Mouse (Mus musculus) hindlimb bud, embryonic 11.5 days (tissue): Measurements from ENCODE around the gene Ppp4r4.
"Not testable (repeated sequence)": the region's sequence is repeated elsewhere in the genome, so short reads cannot be mapped to it uniquely, and the experiment has no call there.

ENCODE experiments used
- DNase-seq: peaks from one replicate; pipeline ENCODE4 v3.0.0-alpha.2; 2012; ENCODE audit warnings: low read depth, low spot score; ENCODE audit errors: extremely low spot score

The Ppp4r4 gene

DNA sequence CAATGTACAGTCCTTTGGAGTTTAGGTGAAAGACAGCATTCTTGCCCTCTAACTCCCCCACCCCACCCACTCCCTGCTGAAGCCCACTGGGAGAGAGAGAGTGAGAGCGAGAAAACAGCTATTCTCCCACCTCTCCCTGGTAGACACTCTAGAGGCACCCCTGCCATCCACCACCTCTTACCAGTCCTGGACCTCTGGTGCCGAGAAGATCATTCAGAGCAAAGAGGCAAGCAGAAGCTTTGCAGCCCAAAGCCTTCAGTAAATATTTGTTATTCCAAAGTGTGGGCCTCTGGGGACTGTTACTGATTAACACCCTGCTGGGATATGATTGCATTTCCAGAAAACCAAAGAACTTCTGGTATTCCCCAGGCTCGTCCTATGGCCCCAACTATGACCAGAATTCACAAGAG is 99.1 kb downstream of the Ppp4r4 start, which contains the start of gene Serpina10:
Gene Serpina10 (minus strand): TSS at position 242 of the 410 bp plus-strand sequence.
- no peak for DNase-seq

DNA sequence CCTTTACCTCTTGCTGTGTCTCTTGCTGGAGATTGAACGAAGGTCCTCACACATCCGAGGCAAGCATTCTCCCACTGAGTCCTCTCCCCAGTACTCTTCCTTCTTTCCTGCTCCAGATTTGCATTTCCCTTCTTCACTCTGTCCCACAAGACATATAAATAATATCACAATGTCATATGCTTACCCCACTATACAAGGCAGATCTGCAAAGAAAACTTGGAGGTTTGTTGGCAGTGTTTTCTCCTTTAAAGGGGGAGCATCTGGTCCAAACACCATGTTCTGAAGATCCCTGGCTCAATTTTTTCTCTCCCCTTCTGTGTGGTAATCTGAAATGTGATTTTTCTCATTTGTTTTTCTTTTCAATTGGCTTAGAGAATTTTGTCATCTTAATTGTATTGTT is 102.3 kb downstream of the Ppp4r4 start:
- no peak for DNase-seq

DNA sequence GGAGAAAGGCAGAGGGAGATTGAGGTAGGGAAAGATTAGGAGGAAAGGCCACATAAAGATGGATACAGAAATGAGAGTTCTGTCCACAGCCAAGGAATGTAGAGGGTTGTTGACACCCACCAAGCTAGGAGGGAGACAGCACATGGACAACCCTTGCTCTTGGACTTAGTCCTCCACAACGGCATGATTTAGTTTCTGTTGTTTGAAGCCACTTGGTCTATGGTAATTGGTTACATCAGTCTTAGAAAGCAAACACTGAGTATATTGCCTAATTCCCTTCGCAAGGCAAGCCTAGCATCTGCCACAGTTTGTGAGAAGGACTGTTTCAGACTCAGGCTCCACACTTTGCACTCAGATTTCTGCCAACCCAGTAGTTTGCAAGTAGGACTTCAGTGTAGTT is 103.8 kb downstream of the Ppp4r4 start:
- DNase-seq: no peak

DNA sequence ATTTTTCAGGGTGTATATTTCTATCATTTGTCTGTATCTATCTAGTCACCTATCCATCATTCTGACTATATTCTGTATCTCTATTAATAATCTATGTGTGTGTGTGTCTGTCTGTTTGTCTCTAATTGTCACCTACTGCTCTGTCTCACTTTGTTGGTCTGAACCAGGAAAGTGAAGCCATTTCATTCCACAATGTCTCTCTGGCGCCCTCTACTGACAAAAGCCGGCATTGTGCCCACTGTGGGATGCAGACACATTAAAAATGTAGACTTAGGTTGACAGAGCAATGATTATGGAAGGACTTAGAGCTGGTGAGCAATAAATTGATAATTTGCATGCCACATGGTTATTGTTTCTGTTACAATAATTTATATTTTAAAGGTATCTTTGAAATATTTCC is 111.3 kb downstream of the Ppp4r4 start:
- DNase-seq: peak; percentile 35

DNA sequence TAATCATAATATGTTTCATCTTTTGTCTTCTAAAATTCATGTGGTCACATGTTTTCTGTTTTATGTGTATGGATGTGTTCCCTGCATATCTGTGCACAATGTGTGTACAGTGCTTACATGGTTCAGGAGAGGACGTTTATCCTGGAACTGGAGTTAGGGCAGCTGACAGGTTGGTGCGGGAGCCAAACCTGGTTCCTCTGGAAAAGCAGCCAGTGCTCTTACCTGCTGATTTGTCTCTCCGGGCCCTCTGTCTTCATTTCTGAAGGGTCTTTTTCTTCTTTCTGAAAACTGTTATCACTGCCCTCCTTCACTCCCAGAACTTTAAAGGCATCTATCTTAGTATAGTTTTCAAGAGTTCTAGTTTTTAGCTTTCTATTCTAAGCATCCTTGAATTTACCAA is 111.7 kb downstream of the Ppp4r4 start:
- no peak for DNase-seq

DNA sequence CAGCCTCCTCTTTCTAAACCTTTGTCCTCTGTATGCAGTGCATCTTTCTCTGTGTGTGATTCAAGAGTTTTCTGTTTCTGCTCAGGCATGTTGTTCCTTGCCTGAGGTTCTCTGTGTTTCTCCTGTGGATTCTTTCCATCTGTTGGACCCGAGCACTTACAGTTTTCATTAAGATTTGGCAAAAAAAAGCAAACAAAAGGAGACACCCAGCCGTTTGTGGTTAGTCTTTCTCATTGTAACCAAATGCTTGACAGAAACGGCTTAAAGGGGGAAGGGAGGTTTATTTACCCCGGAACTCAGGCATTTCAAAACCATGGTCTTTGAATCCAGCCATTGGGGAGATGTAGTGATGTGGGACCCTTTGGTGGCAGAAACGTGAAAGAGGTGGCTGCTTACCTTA is 112.5 kb downstream of the Ppp4r4 start:
- DNase-seq: no peak

DNA sequence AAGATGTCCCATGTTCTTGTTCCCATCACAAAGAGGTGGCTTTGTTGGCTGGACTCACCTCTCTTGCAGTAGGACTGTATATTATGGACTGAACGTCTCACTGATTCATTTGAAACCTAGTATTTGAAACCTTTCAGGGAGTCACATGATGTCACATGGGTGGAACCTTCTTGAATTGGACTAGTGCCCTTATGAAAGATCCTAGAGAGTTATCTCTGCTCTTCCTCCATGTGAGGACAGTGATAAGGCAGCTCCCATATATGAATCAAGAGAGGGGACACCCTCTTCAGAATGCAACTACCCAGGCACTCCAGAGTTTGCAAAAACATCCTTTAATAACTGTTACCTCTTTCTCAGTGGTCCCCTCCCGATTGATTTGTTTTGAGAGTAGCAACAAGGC is 114.2 kb downstream of the Ppp4r4 start:
- no peak for DNase-seq

DNA sequence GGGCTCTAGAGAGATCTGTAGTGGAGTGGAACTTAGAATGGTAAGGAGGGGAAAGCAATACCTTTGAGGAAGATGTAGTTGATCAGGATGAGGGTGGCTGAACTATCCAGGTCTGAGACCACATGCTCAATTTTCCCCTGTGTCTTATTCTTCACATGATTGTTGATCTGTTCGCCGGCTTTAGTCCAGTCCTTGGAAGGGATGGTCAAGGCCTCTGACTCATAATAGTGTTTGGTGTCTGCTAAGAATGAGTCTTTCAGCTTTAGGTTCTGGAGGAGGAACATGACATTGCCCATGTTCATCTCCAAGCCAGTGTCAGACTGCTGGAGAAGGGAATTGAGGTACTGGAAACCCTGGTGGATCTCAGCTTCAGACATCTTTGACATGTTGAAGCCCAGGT is 121.8 kb downstream of the Ppp4r4 start:
- no peak for DNase-seq

DNA sequence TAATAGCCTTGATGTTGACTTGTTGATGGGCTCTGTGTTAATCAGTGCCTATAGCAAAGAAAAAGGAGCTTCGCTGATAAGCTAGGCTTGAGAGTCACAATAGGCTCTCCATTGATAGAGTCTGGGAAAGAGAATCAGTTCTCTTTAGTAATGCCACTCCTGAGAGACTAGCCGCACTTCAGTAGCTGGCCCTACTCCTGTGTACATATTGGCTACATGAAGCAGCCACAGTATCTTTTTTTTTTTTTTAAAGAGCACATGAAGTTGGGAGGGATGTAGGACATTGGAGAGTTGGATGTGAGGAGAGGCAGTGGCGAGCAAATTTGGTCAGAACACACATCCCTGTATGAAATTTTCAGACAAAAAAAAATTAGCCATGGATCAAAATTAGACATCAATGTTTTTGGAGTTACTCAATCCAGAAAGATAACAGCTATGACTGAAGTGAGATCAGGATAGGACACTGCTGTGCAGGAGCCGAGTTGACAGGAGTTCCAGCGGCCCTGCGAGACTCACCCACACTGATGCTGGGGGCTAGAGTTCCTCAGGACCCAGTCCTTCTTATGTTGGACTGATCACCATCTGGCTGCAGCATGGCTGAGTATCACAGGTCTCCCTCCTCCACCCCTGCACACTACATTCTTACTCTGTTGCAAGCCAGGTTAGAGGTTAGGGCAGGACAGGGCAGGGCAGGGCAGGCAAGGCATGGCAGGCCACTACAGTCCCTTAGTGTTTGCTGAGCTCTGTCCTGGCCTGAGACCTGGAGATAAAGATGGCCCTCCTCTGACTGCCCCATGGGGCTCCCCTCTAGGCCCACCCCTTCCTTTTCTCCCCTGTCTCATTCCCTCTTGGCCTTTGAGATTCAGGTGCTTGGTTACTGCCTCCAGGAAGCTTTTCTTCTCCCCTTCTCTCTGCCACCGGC is 123.3 kb downstream of the Ppp4r4 start:
- DNase-seq: no peak

DNA sequence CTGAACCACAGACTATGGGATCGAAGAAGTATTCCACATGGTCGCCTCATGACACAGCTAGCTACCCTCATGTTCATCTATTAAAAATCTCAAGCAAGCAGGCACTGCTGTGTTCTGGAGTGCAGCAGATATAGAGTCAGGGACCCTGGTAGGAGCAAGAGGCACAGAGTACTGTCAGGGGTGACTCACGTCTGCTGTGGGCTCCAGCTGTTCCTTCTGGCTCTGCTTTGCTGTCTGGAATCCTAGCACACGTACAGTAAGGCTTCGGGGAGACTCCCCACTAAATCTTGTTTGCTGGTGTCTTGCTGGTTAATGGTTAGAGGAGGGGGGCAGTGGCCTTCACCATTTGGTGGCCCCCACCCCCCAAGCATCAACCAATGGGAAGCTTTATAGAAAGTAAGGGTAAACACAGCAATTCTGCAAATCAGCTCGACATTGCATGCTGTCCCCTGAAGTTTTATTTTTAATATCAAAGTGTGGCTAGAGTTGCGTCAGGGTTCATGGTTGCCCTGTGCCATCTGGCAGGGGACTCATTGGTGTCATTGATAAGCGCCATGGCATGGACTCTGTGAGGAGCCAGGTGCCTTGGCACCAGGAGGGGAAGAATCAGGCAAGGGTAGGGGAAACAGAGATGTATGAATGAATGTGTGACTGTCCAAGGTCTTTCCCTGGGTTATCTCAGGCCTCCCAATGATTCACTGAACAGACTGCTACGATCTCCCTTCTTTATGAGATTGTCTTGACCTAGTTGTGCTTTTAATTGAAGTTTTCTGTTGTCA is 125.0 kb downstream of the Ppp4r4 start, which contains the start of gene Serpina6:
Gene Serpina6 (minus strand): TSS at position 365 of the 779 bp plus-strand sequence.
- no peak for DNase-seq

DNA sequence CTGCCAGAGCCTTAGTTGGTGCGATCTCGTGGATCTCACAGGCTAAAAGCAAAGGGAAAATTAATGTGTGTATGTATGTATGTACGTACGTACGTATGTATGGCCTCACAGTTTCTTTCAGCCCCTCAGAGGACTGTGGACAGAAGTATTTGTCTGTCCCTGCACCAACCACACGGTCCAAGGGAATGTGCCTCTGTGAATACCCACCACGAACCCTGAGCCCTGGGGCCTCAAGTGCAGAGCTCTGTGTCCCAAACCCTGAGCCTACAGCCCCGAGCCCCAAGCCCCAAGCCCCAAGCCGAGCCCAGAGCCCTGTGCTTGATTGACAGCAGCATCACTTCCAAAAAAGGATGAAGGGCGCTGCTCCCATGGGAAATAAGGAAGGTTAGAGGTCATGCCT is 125.9 kb downstream of the Ppp4r4 start:
- no peak for DNase-seq

DNA sequence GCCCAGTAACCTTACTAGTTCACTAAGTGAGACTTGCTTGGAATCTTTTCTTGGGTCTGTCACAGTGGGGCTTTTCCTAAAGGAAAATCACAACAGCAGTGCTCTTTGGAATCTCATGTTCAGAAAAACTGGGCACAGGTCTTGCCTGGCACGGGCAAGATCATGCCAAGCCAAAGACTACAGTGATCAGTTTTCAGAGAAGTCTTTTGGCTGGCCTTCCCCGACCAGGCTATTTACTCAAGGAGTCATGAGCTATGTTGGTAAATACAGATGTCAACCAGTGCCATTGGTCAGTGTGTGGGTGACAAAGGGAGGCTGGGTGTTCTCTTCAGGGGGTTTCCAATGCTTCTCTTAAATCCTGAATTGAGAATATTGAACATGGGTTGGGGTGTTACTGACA is 127.1 kb downstream of the Ppp4r4 start:
- no peak for DNase-seq

DNA sequence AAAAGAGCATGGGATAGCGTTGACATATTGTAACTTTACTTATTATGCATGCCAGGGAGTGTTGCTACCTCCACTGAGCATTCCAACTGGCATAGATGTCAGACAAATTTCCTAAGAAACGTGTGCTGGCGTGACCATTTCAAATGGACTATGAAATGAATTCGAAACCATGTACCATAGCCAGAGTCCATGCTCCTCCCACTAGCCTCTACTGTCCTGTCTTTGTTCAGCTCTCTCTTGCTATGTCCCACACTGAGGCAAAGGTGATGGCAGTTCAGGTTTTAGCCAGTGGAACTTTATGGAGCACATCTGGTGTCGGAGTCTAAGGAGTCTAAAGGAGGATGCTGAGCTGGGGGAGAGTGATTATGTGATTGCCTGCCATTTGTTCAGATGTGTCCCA is 128.0 kb downstream of the Ppp4r4 start:
- DNase-seq: no peak

DNA sequence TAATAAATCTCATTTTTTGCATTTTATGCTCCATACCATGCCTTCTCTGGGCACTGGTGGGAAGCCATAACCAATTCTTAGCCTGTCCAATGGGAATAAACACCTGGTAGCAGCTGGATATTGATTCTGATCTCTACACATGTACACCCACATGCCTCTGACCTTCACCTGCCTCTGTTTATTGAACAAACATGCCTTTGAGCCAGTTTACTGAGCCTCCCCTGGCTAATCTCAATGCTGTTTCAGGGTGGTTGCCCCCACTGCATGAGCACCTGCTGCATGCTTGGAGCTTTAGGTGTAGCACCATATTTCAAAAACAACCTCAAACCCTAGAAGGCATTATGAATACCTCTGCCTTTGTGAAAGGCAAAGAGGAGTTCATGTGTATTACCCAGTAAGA is 130.0 kb downstream of the Ppp4r4 start:
- not testable (repeated sequence) for DNase-seq
